Mouse (Mus musculus) spleen, adult 12 weeks (tissue): ENCODE measurements around the gene Shb.

Source experiments
- DNase-seq: peaks from one replicate; pipeline ENCODE4 v3.0.0; 2022; ENCODE audit warnings: low spot score

Gene Shb

DNA sequence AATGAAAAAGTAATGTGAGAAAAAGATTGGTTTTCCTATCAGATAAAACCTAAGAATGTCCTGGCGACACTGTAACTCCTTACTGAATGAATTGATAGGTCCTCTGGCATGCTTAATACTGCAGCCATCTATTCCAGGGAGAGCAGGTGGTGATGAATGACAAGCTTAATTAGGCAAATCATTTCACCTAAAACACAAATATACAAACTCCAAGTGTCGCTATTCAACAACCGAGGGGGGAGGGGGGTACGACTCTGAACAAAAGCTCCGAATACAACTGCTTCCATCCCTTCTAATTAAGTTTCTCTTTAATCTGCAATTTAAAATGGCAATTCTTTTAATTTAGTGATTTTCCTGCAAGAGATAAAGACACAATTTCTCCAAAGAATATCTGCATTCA is 83.3 kb downstream of the Shb start:
- no peak for DNase-seq

DNA sequence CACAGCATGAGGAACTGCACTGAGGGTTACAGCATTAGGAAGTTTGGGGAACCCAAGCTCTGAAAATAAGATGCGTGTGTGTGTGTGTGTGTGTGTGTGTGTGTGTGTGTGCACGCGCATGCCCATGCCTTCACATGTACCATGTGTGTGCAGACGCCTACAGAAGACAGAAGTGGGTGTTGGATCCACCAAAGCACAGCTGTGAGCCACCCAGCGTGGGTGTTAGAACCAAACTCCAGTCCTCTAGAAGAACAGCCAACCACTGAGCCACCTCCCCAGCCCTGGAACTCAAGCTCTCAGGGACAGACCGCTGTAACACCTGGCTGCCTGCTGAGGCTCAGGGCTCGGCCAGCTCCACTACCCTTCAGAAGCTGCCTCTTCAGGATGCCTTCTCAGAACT is 83.8 kb downstream of the Shb start:
- no peak for DNase-seq

DNA sequence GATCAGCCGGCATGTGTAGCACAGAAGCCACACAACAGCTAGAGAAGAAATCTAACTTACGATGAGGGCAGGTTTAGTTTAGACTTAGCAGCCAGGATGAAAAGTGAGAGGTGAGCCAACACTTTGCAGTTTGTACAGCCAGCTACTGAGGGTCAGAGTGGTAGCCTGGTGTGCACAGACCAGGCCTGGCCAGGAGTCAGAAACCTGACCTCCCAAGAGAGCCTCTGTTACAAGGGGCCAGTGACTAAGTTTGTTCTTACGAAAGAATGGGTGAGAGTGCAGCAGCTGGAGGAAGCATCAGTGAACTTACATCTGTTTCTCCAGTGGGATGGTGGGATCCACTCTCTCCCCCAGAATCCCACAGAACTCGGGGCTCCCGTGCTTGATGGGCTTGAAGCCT is 85.1 kb downstream of the Shb start:
- no peak for DNase-seq

DNA sequence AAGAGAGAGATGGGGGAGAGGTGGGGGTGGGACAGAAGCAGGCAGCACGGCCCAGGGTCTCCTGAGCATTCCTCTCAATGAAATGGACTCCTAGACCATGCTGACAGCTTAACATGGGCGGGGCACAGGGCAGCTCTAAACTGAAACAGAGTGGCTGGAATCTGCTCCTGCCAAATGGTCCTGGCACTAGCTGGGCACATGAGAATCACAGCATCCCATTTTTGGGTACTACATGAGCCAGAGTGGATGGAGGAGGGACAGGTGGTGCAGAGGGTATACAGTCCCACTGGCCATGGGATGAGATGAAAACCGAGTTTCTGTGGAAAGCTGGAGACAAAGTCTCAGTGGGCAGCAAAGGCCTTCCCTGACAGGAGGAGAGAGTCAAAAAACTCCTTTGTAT is 87.0 kb downstream of the Shb start:
- no peak for DNase-seq

DNA sequence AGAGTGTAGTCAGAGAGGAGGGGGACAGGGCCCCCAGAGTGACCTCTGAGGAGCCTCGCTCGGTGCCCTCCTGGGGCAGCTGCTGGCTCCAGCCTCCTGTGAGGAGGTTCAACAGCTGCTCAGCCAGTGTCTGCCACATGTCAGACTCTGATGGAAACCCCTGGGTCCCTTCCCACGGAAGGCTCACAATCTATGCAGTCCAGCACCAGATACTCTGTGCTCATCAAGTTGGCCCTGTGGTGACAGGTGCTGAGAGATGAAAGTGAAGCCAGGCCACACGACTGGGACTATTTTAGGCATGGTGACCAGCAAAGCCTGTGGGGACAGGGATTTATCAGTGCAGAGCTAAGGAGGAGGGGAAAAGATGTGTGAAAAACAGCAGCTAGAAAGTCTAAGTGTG is 87.5 kb downstream of the Shb start:
- no peak for DNase-seq

DNA sequence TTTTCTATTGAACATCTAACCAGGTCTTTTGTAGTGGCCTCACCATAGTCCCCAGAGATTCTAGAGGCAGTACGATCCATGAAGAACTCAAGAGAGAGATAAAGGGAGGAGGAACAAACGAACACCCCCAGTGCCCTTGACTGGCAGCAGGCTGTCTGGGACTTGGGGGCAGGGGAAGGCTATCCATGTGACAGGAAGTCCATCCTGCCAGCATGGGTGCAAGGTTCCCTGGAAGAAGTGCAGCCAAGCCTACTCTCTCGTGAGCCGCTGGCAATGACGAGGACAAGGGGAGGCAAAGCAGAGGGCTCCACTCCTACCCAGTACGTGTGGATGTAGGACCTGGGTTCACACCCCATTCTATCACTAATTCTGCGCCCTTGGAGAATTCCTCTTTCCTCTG is 88.6 kb downstream of the Shb start:
- no peak for DNase-seq

DNA sequence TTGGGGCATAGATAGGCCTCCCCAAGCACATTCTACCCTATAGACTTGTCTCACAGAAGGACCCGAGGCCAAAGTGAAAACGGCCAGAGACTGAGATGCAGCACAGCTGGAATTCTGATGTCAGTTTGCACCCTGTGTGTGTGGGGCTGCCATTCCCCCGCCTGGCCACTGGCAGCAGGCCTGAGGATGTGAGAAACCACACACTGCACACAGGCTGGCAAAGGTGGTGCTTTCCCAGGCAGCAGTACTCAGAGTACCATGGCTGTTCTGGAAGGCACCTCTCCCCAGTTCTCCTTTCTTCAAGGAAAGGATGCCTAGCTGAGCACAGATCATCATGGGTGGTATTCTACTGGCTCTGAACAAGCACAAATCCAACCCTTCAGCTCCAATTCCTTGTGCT is 90.0 kb downstream of the Shb start:
- no peak for DNase-seq

DNA sequence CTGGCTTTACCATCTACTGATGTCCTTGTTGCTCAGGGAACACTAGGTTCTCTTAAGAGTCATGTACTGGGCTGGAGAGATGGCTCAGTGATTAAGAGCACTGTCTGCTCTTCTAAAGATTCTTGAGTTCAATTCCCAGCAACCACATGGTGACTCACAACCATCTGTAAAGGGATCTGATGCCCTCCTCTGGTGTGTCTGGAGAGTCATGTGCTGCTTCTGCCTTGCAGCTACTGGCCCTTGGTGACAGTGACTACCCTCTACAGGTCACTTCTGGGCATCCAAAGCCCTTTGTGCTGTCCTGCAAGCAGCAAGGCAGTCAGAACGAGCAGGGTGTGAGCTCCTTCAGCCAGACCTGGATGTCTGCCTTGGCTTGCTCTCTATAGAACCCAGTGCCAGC is 90.5 kb downstream of the Shb start:
- no peak for DNase-seq

DNA sequence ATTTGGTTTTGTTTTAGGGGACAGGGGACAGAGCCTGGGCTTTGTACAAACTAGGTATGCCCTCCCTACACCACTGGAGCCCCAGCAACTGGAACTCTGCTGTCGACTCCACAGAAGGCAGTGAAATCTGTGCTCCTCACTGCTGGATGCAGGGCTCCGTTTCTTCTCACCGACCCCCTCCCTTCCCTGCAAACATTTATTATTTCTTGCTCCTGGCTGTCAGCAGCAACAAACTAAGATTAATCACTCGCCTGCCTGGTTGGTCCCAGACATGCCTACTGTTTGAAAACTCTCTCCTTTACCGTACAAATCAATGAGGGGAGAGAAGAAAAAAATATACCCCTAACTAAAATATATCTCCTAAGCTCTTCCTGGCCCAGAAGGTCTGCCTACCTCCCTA is 93.0 kb downstream of the Shb start:
- DNase-seq: no peak

DNA sequence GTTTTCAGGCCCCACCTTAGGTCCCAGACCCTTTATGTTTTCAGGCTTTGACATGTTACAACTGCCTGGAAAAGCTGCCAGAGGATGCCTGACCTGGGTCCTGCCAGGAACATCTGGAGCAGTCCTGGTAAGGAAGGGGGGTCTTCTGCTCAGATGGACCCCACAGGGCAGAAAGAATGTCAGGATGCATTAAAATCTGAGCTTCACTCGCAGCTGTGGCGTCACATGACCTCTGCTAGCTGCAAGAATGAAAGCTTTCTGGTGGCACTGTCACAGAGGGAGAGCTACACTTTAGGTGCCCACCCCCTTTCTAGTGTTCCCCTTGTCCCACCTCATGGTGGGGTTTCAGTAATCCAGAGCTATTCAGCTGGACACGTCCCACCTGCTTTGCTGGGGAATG is 95.3 kb downstream of the Shb start:
- DNase-seq: no peak

DNA sequence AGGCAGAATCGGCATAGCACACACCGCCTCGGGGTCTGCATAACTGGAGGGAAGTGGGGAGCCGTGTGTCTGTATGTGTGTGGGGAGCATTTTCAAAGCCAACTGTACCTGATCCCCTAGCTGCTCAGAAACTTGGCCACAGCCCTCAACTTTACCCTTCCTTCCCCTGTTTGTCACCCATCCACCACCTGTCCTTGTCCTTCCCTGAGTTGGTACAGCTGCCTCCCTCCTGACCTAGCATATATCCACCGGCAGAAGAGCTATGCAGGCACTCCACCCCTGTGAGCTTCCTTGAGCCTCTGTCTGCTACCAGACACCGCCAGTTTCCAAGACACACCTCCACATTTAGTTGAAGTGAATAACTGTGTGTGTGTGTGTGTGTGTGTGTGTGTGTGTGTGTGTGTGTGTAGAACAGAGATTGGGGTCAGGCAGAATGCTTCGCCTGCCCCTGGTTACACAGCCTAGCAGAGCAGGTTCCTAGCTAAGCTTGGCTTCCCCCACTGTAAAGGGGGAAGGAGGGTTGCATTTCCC is 95.8 kb downstream of the Shb start:
- no peak for DNase-seq

DNA sequence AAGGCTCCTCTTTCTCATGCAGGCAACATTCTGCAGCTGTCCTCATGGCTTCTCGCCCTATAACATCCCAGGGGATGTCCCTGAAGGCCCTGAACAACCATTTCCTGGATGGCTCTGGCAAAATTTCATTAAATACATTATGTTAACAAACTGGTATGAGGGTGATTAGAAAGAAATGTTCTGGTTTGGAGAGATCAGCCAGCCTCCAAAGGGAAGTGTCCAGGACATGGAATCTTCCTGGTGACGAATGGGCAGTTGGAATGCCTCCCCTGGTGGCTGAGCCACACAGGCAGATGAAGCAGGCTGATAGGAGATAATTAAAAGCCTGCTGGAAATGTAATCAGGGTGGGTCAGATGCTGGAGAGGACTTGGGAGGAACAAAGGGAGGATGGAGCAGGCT is 96.4 kb downstream of the Shb start:
- no peak for DNase-seq

DNA sequence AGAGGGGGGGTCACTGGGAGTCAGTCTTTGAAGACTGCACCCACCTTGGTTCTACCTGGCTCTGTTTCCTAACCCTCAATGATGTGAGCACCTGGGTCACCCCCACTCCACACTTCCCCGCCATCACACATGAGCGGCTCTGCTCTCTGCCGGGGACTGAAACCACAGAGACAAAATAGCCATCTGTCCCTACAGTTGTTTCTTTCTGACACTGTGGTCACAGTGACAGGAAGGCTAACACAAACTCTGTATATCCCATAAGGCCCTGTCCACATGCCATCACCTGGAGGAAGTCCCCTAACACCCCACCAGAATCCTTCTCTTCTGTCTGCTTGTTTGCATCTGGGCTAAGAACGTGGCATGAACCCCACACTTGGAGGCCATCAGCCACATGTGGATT is 97.6 kb downstream of the Shb start:
- DNase-seq: no peak

DNA sequence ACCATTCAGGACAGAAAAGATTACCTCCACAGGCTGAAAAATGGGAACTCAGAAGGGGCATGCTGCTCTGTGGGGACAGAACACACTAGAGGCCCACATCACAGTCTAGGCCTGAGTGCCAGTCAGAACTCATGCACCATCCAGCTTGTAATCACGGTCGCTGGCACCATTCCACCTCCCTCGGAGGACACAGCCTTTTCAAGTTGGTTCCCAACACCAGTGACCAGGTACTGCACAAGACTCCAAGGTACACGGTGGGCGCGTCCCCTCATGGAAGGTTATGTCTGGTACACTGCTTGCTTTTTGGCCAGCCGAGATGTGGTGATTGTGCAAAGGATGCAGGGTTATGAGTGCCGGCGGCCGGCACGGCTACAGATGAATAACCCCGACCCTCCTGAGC is 98.2 kb downstream of the Shb start:
- no peak for DNase-seq

DNA sequence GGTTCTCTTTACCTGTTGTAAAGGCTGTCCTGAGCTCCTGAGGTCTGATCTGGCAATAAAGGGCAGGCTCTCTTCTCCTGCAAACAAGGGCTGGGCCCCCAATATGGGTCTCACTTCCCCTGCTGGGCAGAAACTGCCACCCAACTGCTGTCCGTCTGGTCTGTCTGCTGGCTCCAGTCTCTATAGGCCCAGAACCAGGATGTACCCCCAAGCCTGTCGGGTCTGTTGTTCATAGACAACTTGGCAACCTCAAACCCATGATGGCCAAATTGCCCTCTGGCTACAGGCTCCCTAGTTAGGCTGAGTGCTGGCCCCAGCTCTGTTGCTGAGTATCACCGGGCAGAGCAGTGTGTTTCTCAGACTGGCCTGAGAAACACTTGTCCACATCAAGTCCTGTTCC is 100.5 kb downstream of the Shb start:
- DNase-seq: no peak

DNA sequence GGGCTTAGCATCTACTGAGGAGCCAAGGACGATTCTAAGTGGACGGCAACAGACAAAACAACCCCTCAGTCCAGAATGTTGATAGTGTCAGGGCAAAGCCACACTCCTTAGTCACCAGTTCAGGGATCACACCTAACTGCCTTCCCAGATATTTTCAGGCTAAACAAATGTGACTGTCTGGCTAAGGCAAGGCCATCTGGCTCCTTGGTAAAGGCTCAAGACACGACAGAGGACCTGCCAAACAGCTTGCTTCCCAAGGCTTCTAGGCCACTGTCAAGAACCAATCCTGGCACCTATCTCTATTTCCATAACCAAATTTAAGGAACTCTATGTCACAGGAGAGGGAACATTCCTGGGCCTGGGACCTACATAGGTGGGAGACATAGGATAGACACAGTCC is 101.0 kb downstream of the Shb start:
- DNase-seq: no peak

DNA sequence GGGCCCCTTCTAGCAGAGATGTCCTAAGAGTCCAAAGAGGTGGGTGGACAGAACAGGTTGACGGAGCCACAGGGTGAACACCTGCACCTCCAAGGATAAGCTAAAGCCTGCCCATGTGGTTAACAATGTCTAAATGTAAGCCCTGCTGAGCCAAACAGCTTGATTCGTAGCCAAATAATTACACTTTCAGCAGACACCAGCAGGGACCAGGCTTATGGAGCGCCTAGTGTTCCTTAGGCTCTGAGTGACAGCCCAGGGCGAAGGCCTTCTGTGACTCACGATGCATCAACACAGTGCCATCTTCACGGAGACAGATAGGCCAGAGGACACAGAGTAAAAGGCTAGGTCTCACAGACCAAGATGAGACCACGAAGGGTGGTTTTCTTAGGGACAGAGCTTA is 102.8 kb downstream of the Shb start:
- DNase-seq: no peak

DNA sequence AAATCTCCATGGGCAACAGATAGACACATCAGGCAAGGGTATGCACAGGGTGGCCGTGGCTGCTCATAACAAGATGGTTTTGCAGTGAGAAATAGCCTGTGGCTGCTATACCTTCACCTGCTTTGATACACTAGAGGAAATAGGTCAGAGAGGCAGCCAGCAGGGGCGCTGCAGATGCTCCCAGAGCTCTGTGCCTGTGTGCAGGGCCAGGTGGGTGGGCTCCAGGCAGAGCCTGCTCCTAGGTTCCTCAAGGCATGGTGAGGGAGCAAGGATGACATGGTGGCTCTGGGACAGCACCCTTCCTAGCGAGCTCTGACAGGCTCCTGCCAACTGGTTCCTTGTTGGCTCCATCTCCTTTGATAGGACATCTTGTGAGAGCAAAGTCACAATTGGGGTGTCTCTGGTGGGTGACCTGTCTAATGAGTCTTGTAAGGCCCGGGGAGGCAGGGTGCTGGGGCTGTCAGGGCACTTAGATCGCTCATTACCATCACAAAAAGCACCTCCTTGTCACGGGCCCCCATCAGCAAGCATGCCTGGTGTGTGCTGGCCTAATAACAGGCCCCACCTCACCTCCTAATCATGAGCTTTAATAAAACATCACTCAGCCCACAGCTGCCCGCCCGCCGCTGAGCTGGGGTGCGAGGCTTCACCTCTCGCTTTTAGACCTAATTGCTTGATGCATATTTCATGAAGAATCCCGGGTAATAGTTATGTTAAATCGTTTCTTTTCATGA is 105.4 kb downstream of the Shb start:
- no peak for DNase-seq

DNA sequence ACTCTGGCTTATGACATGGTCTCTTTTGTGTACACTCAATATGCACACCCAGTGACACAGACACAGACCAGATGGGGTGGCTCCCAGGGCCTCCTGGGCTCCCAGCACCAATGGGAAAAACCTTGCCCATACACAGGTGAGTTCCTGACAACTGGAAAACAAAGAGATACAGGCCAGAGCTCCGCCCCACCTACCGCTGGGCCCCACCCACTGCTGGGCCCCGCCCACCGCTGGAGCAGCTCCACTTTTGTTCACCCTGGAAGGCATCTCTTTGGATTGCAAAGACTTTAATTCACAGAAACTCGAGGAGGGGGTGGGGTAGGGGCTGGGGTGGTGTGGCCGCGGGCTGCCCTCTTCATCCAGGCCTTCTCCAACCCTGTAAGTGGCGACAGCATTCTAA is 108.9 kb downstream of the Shb start:
- DNase-seq: no peak

DNA sequence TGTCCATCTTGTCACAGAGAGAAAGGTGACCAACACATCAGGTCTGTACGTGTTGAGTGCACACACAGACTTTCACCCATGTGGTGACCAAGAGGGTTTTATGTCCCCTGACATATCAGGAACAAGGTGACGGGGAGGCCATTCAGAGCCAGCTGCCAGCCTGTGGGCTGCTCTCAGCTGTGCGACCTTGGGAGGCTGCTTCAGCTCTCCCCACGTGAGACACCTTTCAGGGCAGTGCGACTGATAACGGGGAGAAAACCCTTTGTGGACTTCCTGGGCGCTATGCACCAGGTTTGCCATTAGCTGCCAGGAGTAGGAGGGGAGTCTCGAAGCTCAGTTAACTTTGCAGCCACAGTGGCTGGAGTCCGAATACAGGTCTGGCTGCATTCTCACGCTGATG is 109.6 kb downstream of the Shb start:
- DNase-seq: no peak

DNA sequence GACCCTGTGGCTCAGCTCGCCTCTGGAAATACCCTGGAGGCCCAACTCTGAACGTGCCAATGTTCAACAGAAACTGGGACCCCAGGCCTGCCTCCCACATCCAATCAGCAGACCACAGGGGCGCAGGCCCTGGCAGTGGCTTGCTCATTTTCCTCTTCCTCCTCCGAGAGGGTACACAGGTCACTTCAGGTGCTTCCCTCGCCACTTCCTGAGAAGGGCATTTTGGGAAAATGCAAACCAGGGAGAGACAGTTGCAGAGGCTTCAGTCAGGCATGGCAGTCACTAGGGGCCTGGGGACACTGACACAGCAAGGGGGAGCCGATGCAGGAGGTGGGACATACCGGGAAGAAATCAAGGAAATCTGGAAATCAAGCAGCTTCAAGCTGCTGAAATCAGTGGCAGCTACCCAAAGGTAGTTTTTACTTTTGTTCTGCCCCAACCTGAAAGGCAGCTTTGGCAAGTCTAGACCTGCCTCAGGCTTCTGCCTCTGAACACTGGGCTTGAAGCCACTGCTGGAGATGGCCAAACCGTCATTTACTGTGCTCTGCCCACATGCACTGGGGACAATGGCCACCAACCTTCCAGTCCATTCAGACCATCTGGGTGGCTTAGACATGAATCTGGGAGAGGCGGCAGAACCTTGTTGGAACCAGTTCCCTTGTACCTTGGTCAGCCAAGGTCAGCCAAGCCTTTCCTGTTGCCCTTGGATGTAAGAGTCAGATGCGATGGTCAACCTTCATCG is 110.6 kb downstream of the Shb start:
- no peak for DNase-seq

DNA sequence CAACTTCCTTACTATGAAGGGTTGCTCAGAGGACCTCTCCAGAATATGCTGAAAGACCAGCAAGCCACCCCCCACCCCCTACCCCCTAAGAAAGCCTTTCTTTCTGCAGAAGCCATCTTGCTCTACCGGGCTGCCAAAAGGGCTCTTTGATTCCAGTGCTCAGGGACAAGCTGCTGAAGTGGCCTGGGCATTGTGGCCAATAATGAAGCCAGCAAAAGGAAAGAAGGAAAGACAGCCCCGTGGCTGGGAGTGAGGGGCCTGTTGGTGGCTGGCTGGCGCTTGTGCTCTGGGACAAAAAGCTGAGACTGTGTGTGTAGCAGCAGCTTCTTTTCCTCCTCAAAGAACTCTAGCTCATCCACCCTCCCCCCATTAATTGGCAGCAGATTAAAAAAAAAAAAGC is 111.5 kb downstream of the Shb start:
- DNase-seq: no peak

DNA sequence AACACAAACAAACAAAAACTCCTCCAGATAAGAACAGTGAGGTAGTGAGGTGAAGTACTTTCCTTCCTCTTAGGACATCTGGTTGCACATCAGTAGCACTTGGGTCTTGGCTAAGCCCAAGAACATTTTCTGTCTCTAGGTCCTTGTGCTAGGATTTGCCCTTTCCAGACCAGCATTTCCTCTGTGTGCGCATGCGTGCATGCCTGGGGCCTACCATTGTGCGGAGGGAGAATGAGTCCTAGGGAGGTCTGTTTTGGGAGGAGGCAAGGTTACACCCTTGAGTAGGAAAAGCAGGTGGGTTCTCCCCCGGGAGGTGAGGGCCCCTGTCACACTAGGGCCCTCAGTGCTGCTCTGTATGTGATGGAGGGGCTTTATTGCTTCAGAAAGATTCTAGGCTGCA is 113.2 kb downstream of the Shb start:
- DNase-seq: no peak
